Mouse (Mus musculus) CD8-positive naive resting alpha-beta T cell, adult 2 months (primary cell): ENCODE results near the gene Tmcc3.

Experiments
- DNase-seq, 2 experiments: peaks; one replicate each; pipeline ENCODE4 v3.0.0; 2022; ENCODE audit warnings: low read depth in 2 of 2, low spot score in 2 of 2

Gene Tmcc3

DNA sequence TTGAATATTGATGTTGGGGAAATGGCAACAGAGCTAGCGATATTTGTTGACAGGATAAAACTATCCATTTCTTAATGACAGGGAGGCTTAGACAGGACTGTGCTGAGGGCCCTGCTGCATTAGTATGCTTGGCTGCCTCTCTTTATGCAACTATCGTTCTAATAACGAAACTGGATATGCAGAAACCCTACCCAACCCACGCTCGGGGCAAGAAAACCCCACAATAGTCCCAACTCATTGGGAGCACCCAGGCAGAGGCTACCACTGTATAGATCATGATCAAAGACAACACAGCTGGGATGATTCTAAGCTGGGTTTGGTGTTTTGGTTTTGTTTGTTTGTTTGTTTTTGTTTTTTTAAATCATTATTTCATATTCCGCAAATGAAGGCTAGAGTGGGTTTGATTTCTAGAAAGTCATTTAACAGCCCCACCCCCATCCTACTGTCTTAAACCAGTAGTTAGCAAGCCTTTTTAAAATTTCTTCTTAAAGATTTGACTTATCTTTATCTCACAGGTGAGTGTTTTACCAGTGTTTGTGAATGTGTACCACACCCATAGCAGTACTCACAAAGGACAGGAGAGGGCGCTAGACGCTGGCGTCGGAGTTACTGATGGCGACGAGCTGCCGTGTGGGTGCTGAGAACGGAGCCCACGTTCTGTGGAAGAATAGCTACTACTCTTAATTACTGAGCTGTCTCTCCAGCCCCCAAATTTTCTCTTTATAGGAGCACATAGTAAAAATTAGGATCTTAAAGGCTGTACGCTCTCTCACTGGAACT, 20.8 kb downstream of the Tmcc3 start:
- DNase-seq, result no peak

DNA sequence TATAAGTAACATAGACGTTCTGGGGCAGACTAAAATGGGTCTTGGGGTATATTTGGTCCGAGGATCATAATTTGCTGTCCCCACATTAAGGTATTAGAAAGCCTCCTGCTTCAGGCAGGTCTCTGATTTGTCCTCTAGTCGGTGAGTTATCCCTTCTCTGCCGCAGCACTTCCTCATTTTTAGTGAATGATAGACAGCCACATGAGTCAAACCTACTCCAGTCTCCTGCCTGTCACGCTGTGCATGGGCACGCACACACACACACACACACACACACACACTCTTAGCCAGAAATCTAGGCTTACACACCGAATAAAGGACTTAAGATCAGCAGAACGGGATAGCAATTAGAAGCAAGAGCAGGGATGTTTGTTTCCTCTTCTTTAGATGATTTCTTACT, 21.6 kb downstream of the Tmcc3 start:
- DNase-seq, result no peak

DNA sequence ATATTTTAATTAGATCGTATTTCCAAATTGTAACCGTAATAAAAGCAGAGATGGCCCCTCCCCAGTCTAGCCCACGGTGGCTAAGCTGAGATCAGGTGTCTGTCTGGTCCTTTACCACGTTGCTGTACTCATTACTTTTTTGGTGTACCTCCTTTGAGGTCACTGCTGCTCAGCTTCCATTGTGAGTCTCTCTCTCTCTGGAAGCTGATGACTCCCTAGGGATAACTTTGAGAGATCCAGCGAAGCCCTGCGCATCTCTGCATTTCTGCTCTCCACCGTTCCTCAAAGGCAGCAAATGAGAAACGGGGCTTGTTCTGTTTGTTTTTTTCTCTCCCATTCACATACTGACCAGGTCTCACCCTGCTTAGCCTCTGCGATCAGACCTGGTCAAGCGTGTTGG, 23.3 kb downstream of the Tmcc3 start:
- no peak for DNase-seq

DNA sequence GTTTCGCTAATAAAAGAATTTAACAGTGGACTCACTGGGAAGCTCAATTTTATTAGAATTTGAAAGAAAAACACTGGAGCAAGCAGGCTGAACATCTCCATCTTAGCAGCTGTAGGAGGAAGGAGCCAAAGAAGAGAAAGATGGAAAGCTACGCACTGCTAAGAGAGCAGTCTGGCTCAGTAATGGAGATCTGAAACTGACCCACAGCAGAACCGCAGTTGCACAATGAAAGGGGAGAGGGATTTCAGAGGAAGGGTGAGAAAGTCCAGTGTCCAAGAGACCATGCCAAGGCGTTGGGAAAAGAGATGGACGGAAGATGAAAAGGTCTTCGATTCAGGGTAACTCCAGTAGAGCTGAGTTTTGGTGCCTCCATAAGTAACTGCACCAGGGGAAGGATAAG, 24.3 kb downstream of the Tmcc3 start:
- no peak for DNase-seq

DNA sequence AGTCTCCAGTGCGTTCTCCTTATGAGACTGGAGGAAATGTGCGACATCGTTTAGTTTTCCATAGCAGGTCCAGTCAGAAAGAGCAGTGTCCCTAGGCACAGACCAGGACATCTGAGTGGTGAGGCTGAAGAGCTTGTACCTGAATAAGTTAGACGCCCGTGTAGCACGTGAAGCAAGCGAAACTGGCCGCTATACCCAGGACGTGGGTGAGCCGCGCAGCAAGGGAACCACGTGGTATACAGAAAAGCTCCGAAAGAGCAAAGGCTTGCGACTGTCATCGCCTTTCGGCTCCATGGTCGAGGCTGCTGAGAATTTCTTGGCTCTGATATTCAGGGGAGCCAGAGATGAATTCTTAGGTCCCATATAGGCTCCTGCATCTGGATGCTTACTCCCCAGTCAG, 29.8 kb downstream of the Tmcc3 start:
- no peak for DNase-seq

DNA sequence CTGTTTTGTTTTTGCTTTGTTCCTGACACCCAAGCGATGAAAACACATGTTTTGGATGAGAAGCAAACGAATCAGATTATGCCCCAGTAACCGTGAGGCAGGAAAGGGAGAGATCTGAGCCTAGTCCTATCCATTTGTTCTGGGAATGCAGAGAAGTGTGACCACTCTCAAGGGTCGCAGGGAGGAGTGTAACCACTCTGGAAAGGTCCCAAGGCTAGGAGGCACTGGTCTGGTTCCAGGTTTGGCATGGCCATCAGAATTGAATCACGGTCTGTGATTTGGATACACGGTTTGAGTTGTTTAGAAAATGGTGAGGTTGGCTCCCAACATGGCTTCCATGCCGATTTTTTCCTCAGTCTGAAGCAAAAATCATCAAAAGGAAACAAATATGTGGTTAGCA, 30.5 kb downstream of the Tmcc3 start:
- DNase-seq, result no peak

DNA sequence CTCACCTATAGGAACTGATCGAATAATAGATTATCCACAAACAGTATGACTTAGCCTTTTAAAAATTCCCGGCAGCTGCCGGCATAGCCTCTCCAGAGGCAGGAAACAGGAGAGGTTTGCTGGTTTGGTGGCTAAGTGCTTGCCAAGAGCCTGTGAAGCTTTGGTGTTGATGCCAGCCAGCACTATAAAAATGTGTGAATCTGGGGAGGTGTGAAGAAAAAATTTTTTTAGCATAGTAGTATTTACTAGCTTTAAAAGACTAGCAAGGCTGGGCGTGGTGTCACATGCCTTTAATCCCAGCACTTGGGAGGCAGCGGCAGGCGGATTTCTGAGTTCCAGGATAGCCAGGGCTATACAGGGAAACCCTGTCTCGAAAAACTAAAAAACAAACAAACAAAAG, 31.8 kb downstream of the Tmcc3 start:
- DNase-seq, result no peak

DNA sequence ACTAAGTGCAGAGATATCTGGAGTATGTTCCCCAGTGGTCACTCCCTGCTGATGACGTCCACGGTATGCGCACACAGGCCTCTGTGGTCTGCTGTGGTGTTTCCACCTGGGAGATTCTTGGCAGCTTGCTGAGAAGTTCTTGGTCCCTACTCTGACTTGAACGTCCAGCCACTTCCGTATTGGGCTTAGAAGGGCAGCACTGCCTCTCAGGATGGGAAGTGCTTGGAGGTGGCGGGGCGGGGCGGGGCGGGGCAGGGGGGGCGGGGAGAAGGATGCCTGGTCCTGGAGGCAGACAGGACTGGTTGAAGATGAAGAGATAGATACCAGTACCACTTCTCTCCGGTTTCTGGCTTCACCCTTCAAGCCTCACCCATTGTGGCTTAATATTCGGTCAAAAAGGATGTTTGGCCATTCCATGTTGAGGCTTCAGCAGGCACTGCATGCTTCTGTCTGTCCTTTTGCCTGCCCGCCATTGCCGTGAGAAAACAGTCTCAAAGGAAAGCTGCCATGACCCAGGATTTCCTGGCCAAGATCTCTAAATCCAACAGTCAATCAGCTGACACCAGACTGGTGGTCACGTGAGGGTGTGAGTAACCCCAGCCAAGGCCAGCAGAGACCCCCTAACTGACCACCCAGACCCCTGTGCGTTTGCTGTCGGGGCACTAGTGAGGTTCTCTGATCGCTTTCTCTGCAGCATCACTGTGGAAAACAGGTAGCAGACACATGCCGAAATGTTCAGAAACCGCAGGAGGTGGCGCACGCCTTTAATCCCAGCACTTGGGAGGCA, 33.1 kb downstream of the Tmcc3 start:
- DNase-seq, result no peak

DNA sequence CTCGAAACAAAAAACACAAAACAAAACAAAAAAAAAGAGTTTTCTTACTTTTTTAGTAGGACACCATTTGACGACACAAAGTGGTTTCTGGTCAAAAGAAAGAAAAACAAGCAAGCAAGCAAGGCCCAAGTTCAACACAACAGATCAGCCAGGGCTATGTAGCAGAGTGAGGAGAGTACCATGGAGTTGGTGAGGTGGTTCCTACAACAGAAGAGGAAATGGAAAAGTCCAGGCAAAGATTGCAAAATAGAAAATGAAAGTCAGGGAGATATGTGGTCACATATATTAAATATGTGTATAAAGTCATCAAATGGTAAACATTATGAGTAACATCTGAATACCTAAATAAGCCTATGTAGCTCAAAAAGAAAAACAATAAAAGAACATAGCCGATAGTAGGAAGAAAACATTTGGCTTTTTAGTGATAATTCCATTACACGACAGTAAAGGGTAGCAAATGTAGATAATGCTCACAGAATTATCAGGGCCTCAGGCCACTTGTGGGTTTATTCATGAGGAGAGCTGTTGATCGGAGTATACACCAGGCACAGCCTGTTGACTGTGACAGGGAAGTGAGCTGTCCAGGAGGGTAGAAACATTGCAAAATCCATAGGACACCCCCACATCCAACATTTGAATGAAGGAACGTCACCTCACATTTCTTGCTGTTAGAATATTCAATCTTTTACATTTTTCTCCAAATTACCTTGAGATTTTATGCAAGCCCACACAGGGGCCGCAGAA, 33.9 kb downstream of the Tmcc3 start:
- DNase-seq, result no peak

DNA sequence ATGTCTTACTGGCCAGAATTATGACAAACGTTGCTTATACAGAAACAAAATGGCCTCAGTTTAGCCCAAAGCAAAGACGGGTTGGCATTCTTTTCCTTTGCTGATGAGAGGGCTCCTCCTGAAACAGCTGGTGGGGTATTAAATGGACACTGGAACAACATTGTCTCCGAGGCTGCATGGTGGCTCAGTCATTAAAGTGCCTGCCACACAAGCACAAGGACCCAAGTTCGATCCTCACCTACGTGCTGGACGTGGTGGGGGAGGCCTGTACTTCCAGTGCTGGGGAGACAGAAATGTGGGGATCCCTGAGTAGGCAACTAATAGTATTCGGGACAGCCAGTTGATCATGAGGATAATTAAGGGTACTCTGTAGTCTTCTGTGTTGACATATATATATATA, 34.8 kb downstream of the Tmcc3 start:
- DNase-seq, result no peak

DNA sequence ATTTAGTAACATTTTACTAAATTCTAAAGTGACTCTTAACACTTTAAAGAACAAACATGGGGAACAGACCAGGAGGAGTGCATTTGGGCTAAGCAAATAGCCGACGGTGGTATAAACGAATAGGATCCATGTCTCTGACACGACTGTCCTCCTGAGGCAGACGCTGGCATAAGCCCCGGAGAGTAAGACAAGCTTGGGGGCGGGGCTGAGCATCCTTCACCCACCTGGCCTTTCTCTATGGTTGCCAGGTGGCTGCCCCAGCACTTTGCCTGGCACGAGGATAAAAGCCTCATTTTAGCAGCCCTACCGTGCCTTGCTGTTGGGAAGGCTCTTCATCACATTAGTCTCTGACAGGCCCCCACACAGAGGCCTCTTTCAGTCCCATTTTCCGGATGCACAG, 35.5 kb downstream of the Tmcc3 start:
- no peak for DNase-seq

DNA sequence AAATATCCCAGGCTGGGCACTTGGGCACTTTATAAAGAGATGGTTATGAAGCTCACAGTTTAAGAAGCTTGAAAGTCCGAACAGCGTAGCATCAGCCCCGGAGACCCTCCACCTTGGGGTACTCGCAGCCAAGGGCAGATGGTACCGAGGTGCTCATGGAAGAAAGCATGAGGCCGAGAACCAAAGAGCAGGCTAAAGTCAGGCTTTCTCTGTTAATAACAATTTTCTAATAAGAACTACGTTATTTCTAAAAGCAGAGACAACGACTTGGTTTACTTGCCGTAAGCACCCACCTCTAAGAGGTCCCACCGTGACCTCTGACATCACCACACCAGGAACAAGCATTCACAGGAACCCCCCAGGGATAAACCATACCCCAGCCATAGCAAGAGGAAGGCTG, 36.2 kb downstream of the Tmcc3 start:
- no peak for DNase-seq

DNA sequence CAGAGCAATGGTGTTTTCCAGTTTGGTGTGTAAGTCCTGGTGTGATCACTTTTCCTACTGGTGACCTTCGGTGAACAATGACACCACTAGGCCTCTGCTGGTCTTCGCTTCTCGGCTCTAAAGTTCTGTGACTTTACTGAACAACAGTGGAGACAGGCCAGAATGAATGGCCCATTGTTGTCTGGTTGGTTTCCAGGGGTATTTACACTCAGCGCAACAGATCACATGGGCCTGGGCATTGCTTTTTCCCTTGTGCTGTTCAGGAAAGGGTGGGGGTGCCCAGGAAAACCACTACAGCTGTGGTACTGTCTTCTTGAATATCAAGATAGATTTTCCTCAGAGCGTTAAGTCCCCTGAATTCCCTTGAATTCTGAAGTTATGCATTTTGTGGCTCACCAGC, 38.5 kb downstream of the Tmcc3 start:
- no peak for DNase-seq

DNA sequence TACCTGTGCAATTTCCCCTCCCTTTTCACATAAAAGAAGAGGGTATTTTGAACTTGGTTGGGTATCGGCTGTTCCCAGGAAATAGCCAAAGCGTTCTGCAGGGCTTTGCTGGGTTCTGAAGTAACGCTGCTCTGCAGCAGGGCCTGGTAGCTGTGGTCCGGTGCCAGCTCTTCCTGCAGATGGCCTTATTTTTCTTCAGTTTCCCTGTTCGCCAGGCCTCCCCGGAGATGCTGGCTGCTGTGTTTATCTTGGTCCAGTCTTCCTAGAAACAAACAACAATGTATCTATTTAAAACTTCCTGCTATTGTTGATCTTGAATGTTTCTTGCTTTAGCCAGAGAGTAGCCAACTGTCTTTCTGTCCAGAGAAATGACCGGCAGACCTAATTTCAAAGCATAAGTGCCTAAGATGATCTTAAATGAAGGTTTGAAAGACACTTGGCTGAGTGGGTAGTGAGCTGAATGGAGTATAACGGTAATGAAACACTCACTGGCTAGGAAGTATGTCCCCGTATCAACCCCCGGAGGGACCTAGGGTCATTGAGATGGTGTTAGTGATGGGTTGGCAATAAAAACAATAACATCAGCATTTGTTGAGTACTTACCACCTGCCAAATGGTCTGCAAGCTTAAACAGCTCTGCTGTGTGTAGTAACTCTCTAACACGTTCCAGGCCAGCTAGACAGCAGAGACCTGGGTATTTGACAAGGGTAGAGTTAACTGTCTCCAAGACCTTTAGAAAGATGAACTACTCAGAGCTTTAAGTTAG, 39.3 kb downstream of the Tmcc3 start:
- DNase-seq, result no peak

DNA sequence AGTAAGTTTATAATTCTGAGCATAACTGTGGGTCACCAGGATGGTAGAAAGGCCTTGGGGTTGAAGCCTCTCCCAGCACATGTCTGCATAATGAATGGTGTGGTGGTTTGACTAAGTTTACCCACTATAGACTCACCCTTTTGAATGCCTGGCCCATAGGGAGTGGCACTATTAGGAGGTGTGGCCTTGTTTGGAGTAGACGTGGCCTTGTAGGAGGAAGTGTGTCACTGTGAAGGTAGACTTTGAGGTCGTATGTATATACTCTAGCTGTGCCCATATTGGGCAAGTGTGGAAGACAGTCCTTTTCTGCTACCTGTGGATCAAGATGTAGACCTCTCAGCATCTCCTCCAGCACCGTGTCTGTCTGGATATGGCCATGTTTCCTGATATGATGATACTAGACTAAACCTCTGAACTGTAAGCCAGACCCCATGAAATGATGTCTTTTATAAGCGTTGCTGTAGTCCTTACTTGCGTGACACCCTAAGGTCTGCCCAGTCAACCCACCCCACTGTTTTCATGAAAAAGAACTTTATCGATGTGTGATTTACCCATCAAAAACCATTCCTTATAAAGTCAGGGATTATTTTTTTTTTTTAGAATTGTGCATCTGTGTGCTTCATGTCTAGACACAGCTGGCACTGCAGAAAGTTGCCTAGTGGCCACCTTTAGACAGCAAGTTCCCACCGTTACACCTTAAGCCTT, 40.6 kb downstream of the Tmcc3 start:
- DNase-seq, result no peak

DNA sequence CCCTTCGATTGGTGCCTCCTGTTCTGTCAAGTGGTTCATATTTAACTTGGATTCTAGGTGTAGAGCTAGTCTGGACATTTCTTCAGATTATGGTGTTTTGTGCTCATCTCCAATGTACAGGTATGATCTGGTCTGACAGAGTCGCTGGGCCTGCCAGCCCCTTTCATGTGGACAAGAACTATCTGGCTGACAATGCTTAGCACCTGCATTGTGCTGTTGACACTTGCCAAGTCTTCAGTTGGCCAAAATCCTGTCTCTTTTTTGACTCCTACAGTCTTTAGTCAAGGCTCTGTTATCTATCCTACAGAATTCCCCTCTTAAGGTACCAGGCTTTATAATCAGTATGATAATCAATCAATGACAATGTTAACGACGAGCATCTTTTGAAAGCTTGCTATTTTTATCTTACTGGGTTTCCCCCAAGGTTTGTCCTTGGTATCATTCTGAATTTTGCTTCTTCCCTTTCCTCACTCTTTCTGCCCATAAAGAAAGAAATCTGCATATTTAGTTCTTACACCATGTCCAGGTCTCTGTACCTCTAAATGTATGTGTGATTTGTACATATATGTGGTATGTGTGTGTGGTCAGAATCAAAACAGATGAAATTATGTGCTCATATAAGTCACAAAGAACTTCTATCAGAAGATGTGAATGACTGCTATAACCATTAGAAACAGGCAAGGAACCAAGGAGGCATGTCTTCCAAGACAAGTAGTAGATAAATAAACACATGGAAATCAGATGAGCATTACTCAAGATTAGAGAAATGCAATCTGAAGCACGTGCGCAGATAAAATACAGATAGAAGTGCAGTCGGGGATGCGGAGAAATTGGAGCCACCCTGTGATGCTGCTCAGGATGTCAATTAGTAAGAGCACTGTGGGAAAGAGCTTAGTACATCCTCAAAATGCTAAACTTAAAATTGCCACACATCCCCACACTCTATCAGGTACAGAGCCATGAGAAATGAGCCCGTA, 41.4 kb downstream of the Tmcc3 start:
- DNase-seq, result no peak

DNA sequence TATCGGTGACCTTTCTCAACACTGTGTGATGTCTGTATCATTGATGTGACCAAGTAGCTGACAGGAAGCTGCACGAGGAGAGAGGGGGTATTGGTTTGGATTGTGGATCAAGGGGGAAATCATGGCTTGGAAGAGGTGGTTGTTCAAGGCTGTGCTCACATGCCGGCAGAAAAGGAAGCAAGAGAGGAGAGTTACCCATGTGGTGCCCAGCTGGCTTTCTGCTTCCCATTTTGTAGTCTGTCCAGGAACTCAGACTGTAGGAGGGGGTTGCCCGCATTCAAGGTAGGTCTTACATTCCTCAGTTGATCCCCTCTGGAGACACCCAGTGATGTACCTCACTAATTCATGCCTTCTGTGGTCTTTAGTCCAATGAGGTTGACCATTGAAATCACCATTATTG, 42.3 kb downstream of the Tmcc3 start:
- DNase-seq, result no peak

DNA sequence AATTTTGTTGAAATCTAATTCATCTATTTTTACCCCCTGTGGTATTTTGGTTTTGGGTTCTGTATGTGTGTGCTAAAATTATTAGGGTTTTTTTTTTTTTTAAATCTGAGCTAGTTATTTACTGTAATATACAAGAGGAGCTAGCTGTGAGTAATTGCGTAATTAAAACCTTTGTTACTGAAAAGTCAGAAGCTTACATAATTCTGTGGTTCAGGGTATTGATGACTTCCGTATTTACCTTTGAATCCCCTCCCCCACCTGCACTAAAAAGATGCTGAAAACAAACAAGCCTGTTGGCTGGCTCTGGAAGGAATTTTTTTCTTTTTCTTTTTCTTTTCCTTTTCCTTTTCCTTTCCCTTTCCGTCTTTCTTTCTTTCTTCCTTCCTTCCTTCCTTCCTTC, 42.7 kb downstream of the Tmcc3 start:
- no peak for DNase-seq

DNA sequence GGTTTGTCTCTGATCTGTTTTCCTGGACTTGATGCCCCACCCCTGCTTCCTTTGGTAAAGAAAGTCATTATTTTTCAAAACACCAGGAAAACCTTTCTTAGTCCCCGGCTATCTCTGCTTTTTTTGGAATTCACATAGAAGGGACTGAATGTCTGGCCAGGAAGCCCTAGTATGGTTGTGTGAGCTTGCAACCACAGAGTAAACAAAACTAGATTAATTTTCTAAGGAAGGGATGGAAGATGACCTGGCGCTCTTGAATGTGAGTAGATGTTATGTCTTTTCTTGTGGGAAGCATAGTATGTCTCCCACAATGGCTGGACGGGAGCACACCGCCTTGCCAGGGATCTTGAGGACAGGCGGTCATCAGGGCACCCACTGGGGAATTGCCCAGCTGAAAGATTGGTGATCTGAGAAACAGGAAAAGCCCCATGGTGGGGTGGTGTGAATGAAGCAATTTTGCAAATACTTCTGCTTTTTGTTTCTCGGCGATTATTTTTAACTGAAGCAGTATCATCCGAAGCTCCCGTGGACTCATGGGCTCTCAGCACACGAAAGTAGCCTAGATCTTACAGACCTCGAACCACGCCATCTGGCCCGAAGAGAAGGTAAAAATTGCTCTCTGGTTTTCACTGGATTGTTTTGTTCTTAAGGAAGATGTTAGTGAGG, 44.9 kb downstream of the Tmcc3 start:
- DNase-seq, result no peak
